Mouse (Mus musculus): ENCODE data around the gene Gm28036. TPM values are rescaled to one million over a fixed set of nuclear protein-coding genes. Genes with fewer than 3 reads are reported as not detected.

Gene Gm28036
- 2.2 and 5.6 TPM in 2 replicates for polyA plus RNA-seq (2012; rRNA removed)

DNA sequence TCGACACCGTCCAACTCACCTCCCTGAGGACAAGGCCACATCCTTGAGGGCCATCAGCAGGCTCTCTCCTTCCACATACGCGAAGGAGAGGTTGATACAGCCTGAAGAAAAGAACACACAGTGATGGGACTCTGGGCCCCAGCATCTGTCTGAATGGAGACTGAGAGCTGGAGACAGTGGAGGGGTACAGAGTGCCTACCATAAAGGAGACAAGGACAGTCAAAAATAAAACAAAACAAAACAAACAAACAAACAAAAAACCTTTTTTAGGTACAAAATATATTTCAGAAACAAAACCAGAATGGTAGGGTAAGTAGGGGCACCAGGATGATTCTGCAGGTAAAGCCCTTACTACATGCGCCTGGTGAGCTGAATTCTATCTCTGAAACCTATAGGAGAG lies at the start of gene Gm28036:
TSS of gene Gm28036 (minus strand) at position 101 of the 400 bp plus-strand sequence.
- H3K27ac ChIP-seq (ENCODE audit: insufficient read depth, low read length): no peak within 1 kb of the TSS
- TF ChIP-seq CTCF (IDR thresholded peaks at IDR 0.05; ENCODE audit: extremely low read depth, insufficient read depth, low read length) (no peak), POLR2A (IDR thresholded peaks at IDR 0.05; ENCODE audit: extremely low read depth, insufficient read depth, low read length) (no peak)
- H3K4me1 ChIP-seq (ENCODE audit: control insufficient read depth, insufficient read depth, low read length): no peaks in the 10 kb centered on the region
- no peak within 1 kb of the TSS for H3K4me3 ChIP-seq (ENCODE audit: insufficient read depth, low read length)

- Histone ChIP-seq H3K27ac (ENCODE audit: insufficient read depth, low read length) (no peak overlapping the region), H3K4me3 (ENCODE audit: insufficient read depth, low read length) (no peak overlapping the region), H3K4me1 (ENCODE audit: control insufficient read depth, insufficient read depth, low read length) (no peaks in the 10 kb centered on the region)
- TF ChIP-seq CTCF (IDR thresholded peaks at IDR 0.05; ENCODE audit: extremely low read depth, insufficient read depth, low read length): no peak
- TF ChIP-seq POLR2A (IDR thresholded peaks at IDR 0.05; ENCODE audit: extremely low read depth, insufficient read depth, low read length): no peak
Observed at GRCm38 (mm10) chr2:156166557-156166956, 39.7 kb upstream of the Gm28036 start.

- no peak for TF ChIP-seq CTCF (IDR thresholded peaks at IDR 0.05; ENCODE audit: extremely low read depth, insufficient read depth, low read length)
- TF ChIP-seq POLR2A (IDR thresholded peaks at IDR 0.05; ENCODE audit: extremely low read depth, insufficient read depth, low read length): no peak
- no peak overlapping the region for H3K27ac ChIP-seq (ENCODE audit: insufficient read depth, low read length)
- no peaks in the 10 kb centered on the region for H3K4me1 ChIP-seq (ENCODE audit: control insufficient read depth, insufficient read depth, low read length)
- H3K4me3 ChIP-seq (ENCODE audit: insufficient read depth, low read length): no peak overlapping the region
Observed at GRCm38 (mm10) chr2:156165478-156165877, 38.6 kb upstream of the Gm28036 start.

GRCm38 (mm10) chr2:156151538-156151937 lies 24.6 kb upstream of the Gm28036 start:
- Histone ChIP-seq H3K27ac (ENCODE audit: insufficient read depth, low read length) (no peak overlapping the region), H3K4me3 (ENCODE audit: insufficient read depth, low read length) (no peak overlapping the region), H3K4me1 (ENCODE audit: control insufficient read depth, insufficient read depth, low read length) (no peaks in the 10 kb centered on the region; the same call in 1 of the 2 replicates)
- no peak for TF ChIP-seq POLR2A (IDR thresholded peaks at IDR 0.05; ENCODE audit: extremely low read depth, insufficient read depth, low read length)
- TF ChIP-seq CTCF (IDR thresholded peaks at IDR 0.05; ENCODE audit: extremely low read depth, insufficient read depth, low read length): 0 out of 2 replicates have a peak, but pooled peaks have one; percentile 17

DNA sequence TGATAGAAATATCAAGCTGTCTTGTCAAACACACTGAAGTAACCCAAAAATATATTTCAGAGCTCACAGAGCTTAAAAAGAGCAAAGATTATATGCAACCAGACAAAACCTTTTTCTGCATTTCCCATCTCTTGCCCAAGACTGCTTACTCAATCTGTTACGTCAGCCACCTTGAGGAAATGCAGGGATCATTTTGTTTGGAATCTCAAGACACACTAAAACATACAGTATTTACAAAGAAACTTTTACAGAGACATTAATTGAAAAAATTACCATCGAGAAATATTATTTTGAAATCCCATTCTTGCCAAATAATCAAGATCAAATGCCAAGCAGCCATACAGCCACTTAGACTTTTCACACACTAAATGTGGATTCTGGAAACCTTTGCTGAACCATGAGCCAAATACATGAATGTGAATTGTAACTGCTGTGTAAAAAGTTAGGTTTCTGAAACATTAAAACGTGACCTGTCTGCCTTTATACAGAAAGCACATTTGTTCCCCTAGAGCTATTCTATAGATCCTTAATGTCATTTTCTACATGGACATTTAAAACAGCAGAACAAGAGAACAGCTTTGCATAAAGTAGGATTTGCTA lies 20.5 kb upstream of the Gm28036 start:
- no peak overlapping the region for H3K4me3 ChIP-seq (ENCODE audit: insufficient read depth, low read length)
- H3K4me1 ChIP-seq (ENCODE audit: control insufficient read depth, insufficient read depth, low read length): no peaks in the 10 kb centered on the region
- no peak for TF ChIP-seq POLR2A (IDR thresholded peaks at IDR 0.05; ENCODE audit: extremely low read depth, insufficient read depth, low read length)
- TF ChIP-seq CTCF (IDR thresholded peaks at IDR 0.05; ENCODE audit: extremely low read depth, insufficient read depth, low read length): no peak
- H3K27ac ChIP-seq (ENCODE audit: insufficient read depth, low read length): no peak overlapping the region

- no peak overlapping the region for H3K27ac ChIP-seq (ENCODE audit: insufficient read depth, low read length)
- TF ChIP-seq CTCF (IDR thresholded peaks at IDR 0.05; ENCODE audit: extremely low read depth, insufficient read depth, low read length): no peak
- TF ChIP-seq POLR2A (IDR thresholded peaks at IDR 0.05; ENCODE audit: extremely low read depth, insufficient read depth, low read length): no peak
- no peaks in the 10 kb centered on the region for H3K4me1 ChIP-seq (ENCODE audit: control insufficient read depth, insufficient read depth, low read length)
- no peak overlapping the region for H3K4me3 ChIP-seq (ENCODE audit: insufficient read depth, low read length)
Observed at GRCm38 (mm10) chr2:156146272-156146989, 19.5 kb upstream of the Gm28036 start.

GRCm38 (mm10) chr2:156145486-156146130 lies 18.7 kb upstream of the Gm28036 start:
- Histone ChIP-seq H3K4me3 (ENCODE audit: insufficient read depth, low read length) (no peak overlapping the region), H3K4me1 (ENCODE audit: control insufficient read depth, insufficient read depth, low read length) (no peaks in the 10 kb centered on the region), H3K27ac (ENCODE audit: insufficient read depth, low read length) (no peak overlapping the region)
- TF ChIP-seq POLR2A (IDR thresholded peaks at IDR 0.05; ENCODE audit: extremely low read depth, insufficient read depth, low read length): no peak
- no peak for TF ChIP-seq CTCF (IDR thresholded peaks at IDR 0.05; ENCODE audit: extremely low read depth, insufficient read depth, low read length)

DNA sequence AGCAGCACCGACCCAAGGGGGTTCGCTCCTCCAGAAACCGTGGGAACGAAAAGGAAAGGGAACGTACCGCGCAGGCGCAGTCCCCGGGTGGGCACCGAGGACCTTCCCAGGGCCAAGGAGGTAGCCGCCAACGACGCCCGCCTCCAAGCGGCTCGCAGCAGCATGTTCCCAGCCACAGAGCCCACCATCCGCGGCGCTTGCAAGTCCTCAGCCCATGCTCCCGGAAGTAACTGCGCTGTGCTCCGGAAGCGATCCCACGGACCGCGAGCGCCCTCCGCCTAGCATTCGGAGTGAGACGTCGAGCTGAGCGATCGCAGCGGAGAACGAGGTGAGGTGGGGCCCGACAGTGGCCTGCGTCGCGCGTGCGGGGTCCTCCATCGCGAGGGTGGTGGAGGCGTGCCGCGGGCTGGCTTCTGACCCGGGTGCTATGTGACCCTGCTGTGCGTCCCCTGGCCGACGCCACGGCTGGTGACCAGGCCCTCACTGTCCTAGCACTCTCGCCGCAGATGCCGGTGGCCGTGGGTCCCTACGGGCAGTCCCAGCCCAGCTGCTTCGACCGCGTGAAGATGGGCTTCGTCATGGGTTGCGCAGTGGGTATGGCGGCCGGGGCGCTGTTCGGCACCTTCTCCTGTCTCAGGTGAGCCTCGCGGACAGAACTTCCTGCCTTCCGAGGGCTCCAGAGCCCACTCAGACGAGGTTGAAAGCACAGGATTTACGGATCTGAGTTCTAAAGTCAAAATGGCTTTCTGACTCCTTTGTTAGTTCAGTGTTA lies 17.2 kb upstream of the Gm28036 start, which contains the start of the genes Romo1 and Nfs1:
TSS of gene Romo1 (plus strand) at position 87 of the 772 bp plus-strand sequence.
TSS of gene Nfs1 (minus strand) at position 234 of the 772 bp plus-strand sequence.
- TF ChIP-seq POLR2A (IDR thresholded peaks at IDR 0.05; ENCODE audit: extremely low read depth, insufficient read depth, low read length) (peak; percentile 84), CTCF (IDR thresholded peaks at IDR 0.05; ENCODE audit: extremely low read depth, insufficient read depth, low read length) (no peak; the same call in 1 of the 2 replicates)
- Histone ChIP-seq H3K4me1 (ENCODE audit: control insufficient read depth, insufficient read depth, low read length) (no peaks in the 10 kb centered on the region), H3K4me3 (ENCODE audit: insufficient read depth, low read length) (peak within 1 kb of the TSS; percentile 75), H3K27ac (ENCODE audit: insufficient read depth, low read length) (peak within 1 kb of the TSS; percentile 54)

DNA sequence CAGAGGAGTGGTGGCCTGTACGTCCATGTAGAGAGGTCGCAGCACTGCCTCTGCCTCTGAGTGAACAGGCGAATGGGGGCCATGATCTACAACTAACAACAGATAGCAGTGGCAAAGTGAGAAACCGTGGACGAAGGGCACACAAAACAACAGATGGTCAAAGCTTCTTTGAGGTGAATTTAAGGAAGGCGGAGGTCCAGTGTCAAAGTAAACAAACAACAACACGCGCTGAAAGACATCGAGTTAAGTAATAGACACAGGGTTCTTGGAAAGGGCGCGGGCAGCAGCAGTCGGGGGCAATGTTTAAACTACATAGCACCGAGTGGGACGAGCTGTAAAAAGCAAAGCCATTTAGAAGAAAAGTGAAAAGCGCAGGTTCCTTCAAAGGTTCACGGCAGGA lies 16.5 kb upstream of the Gm28036 start:
- H3K4me1 ChIP-seq (ENCODE audit: control insufficient read depth, insufficient read depth, low read length): no peaks in the 10 kb centered on the region
- no peak for TF ChIP-seq CTCF (IDR thresholded peaks at IDR 0.05; ENCODE audit: extremely low read depth, insufficient read depth, low read length)
- no peak for TF ChIP-seq POLR2A (IDR thresholded peaks at IDR 0.05; ENCODE audit: extremely low read depth, insufficient read depth, low read length)
- no peak overlapping the region for H3K27ac ChIP-seq (ENCODE audit: insufficient read depth, low read length)
- peak overlapping the region; percentile 75 for H3K4me3 ChIP-seq (ENCODE audit: insufficient read depth, low read length)

Data from cortical plate, adult 2 months (tissue).